Mouse (Mus musculus): ENCODE results near the gene Nudt14.

Gene Nudt14

DNA sequence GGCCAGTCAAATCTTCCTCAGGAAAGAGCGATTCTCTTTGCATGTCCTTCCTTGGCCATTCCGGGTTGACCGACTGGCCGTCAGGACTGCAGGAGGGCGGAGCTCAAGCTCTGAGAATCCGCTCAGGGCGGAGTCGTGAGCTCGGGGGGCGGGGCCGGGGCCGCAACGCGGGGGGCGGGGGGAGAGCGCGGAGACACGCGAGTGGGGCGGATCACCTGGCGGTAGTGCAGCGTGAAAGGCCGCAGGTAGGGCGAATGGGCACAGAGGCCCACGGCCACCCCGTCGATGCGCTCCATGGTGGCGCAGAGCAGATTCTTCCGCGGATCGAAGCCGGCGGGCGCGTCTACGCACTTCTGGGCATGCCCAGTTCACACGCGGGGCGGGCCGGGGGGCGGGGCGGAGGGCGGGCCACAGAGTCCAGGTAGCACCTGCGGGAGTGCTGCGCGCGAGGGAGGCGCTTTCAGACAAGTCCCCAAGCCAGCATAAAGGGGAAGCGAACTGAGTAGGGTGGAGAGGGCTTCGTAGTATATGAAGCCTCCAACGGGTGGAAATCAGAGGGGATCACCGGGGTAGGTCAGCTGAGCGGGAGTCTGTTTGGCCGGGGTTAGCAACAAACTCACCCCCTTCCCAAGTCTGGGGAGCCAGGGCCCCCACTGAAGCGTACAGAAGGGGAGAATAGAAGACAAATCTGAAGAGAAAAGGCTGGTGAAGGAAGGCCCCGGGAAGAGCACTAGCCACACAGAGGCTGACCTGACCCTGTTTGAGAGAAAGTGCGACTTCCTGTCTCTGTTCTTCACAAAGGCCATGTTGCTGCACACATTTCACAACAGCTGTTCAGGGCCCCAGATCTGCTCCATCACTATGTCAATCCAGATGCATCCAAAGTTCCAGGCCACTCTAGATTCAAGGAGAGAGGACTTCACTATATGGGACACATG, at the start of gene Nudt14:
TSS of gene Nudt14 (minus strand) at position 349 of the 938 bp plus-strand sequence.
- peak; percentile 75 to 77 for DNase-seq (ENCODE audit: low spot score in 2 of 2)

DNA sequence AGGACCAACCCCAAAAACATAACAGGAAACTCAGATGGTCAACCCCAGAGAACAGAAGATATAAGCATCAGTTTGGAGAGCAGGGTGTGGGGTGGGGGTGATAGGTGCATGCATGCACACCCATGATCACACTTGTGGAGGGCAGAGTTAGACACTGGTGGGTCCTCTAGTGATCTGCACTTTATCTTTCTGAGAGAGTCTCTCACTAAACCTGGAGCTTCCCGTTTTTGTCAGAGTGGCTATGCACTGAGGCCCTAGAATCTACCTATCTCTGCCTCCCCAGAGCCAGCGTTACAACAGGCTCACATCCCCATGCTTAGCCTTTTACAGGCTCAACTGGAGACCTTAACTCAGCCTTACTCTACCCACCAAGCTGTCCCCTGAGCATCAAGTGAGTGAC, 49.5 kb upstream of the Nudt14 start:
- DNase-seq (ENCODE audit: low spot score in 2 of 2) = no peak

DNA sequence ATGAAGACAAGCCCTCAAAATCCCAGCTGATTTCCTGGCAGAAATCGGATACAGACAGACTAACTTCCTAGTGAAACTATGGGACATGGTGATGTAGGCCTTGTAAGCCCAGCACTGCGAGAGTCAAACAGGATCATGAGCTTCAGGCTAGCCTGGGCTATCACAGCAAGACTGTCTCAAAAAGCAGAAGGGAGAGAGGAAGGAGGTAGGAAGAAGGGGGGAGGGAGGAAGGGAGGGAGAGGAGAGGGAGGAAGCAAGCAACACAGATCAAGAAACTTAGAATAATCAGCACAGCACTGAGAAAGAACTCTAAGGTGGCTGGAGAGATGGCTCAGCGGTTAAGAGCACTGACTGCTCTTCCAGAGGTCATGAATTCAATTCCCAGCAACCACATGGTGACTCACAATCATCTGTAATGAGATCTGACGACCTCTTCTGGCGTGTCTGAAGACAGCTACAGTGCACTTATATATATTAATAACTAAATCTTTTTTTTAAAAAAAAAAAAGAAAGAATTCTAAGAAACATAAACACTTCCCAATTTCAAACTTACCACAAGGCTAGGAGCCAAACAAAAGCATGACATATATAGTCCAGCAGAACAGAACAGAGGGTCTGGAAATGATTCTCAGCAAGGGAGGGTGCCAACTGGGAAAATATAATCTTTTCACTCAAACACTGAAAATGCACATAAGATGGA, 48.9 kb upstream of the Nudt14 start:
- no peak for DNase-seq (ENCODE audit: low spot score in 2 of 2)

GRCm38 (mm10) chr12:112987877-112988276, 46.0 kb upstream of the Nudt14 start:
- no peak for DNase-seq (ENCODE audit: low spot score in 2 of 2)

DNA sequence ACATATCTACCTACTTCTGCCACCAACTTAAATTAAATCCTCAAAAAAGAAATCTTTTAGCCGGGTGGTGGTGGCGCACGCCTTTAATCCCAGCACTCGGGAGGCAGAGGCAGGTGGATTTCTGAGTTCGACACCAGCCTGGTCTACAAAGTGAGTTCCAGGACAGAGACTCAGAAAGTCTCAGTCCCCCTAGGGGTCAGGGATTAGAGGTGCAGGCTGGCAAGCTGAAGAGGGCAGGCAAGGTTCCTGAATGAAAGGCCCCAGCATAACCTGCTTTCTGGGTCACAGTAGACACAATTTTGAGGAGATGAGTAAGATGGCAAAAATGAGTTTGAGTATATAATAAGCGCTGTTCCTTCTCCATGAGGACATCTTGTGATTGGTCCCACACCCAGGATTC, 43.4 kb upstream of the Nudt14 start:
- DNase-seq (ENCODE audit: low spot score in 2 of 2) = no peak

- no peak for DNase-seq (ENCODE audit: low spot score in 2 of 2)
These were observed 40.1 kb upstream of the Nudt14 start for GRCm38 (mm10) chr12:112982031-112982430.

DNA sequence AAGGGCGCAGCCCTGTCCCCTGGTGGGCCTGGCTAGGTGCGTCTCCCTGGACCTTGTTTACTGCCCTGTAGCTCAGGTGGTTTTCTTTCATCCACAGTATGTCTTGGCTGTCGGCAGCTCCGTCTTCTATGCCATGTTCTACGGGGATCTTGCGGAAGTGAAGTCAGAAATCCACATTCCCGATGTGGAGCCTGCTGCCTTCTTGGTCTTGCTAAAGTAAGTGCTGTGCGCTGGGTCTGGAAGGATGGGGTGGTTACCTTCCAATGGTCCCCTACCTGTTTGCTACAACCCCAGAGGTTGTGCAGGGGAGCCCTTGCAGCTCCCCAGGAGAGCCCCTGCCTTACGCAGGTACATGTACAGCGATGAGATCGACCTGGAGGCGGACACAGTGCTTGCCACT, 35.2 kb upstream of the Nudt14 start:
- no peak for DNase-seq (ENCODE audit: low spot score in 2 of 2)

DNA sequence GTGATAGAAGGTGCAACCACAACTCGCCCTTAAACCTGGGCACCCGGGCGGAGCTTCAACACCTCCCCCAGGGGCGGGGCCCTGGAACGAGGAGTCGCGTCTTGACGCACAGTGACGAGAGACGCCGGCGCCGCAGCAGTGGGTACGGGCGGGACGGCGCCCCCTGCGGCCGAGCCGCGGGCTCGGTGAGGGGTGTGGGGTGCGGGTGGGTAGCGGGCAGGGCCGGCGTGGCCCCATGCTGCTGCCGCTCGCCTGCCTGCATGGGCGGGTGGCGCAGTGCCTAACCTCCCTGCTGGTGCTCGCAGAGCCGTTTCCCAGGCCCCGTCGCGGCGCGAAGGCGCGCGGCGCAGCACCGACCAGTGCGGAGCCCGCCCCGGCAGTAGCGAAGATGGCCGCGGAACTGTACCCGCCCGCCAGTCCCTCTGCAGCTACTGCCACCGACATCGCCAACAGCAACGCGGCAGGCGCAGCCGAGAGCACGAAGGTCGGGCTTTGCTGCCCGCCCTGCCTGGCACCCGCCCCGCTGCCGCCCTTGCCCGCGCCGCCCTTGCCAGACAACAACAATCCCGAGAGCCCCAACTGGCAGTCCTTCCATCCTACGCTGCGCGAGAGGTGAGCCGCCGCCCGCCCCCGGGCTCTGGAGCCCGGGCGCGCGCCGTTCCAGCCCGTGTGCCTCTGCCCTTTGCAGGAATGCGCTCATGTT, 34.6 kb upstream of the Nudt14 start, which contains the start of gene Btbd6:
TSS of gene Btbd6 (plus strand) at position 112 of the 703 bp plus-strand sequence.
- peak; percentile 85 to 90 for DNase-seq (ENCODE audit: low spot score in 2 of 2)

DNA sequence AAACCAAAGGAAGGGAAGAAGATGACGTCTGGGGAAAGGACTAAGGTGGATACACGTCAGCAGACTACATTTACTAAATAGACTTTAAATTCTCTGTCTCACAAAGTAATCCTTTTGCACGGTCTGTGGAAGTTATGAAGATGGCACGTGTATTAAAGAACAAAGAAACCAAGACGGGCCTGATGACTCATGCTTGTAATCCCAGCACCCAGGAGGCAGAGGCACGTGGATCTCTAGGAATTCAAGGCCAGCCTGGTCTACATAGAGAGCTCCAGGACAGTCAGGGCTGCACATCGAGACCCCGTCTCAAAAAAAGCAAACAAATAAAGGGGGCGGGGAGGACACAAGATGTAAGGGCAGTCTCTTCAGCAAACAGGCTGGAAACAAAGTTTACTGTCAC, 32.8 kb upstream of the Nudt14 start:
- no peak for DNase-seq (ENCODE audit: low spot score in 2 of 2)

DNA sequence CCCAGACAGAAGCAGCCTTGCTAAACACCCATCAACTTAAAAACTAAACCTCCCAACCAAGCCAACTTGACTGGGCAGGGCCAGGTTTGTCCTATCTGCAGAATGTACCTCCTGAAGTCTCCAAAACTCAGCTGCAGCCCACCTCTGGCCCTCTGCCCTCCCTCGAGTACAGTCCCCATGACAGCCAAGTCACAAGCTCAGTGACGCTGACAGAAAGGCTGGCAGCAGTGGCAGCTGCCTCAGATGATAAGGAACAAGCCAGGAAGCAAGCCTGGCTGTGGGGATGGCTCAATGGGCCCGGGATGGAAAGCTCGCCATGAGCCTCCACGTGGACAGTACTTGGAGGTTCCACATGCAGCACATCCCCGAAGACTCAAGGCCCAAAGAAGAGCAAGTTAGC, 27.7 kb upstream of the Nudt14 start:
- DNase-seq (ENCODE audit: low spot score in 2 of 2) = no peak

DNA sequence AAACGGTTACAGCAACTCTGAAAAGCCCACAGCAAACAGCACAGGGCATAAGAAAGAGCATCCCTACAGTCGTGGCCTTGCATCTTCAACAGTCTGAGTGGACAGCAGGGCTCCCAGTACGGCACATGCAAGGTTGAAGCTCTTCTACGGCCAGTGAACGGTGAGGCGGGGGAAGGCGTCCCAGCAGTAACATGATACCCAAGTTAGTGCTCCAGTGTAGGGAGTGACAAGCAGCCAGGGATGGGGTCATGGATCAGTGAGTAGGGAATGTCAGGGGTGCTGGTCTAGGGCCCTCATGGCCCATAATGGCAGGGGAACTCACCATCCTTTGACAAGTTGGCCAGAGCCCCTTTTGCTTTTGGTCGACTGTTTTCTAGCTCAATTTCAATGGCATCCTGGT, 27.0 kb upstream of the Nudt14 start:
- no peak for DNase-seq (ENCODE audit: low spot score in 2 of 2)

DNA sequence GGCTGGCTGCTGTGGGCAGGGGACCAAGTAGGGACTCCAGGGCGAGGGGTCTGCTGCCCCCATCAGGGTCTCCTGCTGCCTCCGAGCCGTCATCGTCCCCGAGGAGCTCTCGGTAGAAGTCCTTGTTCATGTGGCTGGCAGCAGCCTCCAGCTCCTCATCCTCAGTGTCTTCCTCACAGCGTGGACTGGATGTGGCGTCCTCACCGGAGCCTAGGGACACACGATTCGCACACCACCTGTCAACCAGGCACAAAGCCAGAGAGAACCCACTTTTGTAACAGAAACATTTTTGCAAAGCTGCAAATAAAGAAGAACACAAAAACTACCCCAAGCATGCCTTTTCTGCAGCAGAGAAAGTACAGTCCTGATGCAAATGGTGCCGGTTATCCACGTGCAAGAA, 23.9 kb upstream of the Nudt14 start:
- no peak for DNase-seq (ENCODE audit: low spot score in 2 of 2)

- no peak for DNase-seq (ENCODE audit: low spot score in 2 of 2)
These were observed 19.9 kb upstream of the Nudt14 start for GRCm38 (mm10) chr12:112961872-112962271.

GRCm38 (mm10) chr12:112961428-112961827, 19.5 kb upstream of the Nudt14 start:
- no peak for DNase-seq (ENCODE audit: low spot score in 2 of 2)

DNA sequence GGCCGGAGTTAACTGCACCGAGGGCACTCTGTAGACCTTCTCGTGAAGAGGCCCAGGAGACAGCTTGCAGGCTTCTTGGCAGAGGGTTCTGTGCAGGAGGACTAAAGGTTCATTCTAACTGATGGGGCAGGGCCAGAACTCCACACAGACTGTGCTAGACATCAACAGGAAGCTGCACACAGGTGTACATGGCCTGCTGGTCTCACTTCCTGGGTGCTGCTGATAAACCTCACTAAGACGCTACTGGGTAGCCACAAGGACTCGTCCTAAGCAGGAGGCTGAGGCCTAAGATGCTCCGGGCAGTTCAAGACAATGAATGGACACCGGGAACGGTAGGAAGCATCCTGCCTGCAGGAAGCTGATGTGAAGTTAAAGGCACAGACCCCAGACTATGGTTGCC, 17.5 kb upstream of the Nudt14 start:
- DNase-seq (ENCODE audit: low spot score in 2 of 2) = no peak

DNA sequence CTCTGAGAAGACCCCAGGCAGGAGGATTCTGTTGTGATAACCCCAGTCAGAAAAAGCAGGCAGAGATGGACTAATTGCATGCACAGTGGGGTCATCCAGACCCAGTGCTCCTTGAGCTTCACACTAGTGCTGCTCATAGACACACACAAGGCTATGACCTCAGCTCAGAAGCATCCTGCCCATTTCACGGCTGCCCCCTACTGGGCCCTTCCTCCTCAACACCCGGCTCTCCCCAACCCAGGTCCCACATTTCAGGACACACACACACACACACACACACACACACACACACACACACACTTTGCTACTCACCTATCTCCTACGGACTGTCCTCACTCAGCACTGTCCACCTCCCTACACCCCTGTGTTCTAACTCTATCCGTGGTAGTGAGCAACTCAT, 16.4 kb upstream of the Nudt14 start:
- peak in 1 of 2 experiments; percentile 48 for DNase-seq (ENCODE audit: low spot score in 2 of 2)

DNA sequence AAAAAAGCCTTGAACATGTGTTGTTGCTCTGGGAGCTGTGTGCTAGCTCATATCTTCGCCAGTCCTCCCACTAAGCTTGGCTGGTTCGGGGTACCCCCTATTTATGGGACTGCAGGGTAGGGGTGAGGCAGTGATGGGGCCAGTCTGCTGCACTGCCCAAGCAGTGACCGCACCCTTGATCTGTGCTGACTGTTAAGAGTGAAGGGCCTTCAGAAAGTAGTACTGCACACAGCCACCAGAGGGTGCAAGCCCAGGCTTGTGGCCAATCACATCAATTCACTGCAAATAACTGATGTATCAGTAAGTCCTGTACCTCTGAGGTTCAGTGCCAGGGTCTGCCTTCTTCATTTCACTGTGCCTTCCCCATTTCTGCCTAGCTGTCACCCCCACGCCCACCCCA, 13.9 kb upstream of the Nudt14 start:
- peak; percentile 71 to 81 for DNase-seq (ENCODE audit: low spot score in 2 of 2)

- DNase-seq (ENCODE audit: low spot score in 2 of 2) = no peak
These were observed 11.1 kb upstream of the Nudt14 start for GRCm38 (mm10) chr12:112952926-112953565.

GRCm38 (mm10) chr12:112952433-112952832, 10.5 kb upstream of the Nudt14 start:
- peak; percentile 82 to 87 for DNase-seq (ENCODE audit: low spot score in 2 of 2)

GRCm38 (mm10) chr12:112951150-112951842, 9.4 kb upstream of the Nudt14 start:
- DNase-seq (ENCODE audit: low spot score in 2 of 2) = no peak

DNA sequence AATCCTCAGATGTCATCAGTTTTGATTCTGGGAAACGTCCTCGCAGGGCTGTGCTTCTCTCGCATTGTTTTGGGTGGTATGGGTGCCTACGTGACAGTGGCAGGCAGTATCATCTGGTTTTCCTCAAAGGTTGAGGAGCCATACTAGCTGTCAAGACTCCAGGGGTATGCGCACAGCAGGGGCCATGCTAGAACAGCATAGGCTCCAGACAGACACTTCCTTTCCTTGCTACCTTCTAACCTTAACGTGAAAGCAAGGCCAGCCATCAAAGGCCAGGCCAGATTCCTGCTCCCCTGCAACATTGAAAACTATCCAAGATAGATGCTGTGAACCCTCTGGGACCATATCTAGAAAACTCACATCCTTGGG, 8.8 kb upstream of the Nudt14 start:
- DNase-seq (ENCODE audit: low spot score in 2 of 2) = no peak

Measured in urinary bladder, postnatal 36 days (tissue).